Mouse (Mus musculus): ENCODE measurements around the gene Hist1h4k.

- TF ChIP-seq CTCF (conservative IDR thresholded peaks at IDR 0.05; ENCODE audit: low read length) (no peak), POU5F1 (IDR thresholded peaks at IDR 0.05; ENCODE audit: borderline replicate concordance, low read length) (no peak), NANOG (IDR thresholded peaks at IDR 0.05; ENCODE audit: borderline replicate concordance, low read length) (no peak)
Measured at GRCm38 (mm10) chr13:21722993-21723836, 27.1 kb downstream of the Hist1h4k start.

Data from E14TG2a.4 (cell line).